Mouse (Mus musculus) liver, postnatal 0 days (tissue): ENCODE data around the gene Dhx8.

Source experiments
- CTCF ChIP-seq: sonication (generic); IDR thresholded peaks from 2 replicates; pipeline ENCODE4 v1.5.1; 2016; ENCODE audit warnings: antibody characterized with exemption, low read depth
- EP300 ChIP-seq: IDR thresholded peaks from 2 replicates; pipeline ENCODE4 v1.6.1; 2016; ENCODE audit warnings: antibody characterized with exemption, low read depth, mild to moderate bottlenecking

DNA sequence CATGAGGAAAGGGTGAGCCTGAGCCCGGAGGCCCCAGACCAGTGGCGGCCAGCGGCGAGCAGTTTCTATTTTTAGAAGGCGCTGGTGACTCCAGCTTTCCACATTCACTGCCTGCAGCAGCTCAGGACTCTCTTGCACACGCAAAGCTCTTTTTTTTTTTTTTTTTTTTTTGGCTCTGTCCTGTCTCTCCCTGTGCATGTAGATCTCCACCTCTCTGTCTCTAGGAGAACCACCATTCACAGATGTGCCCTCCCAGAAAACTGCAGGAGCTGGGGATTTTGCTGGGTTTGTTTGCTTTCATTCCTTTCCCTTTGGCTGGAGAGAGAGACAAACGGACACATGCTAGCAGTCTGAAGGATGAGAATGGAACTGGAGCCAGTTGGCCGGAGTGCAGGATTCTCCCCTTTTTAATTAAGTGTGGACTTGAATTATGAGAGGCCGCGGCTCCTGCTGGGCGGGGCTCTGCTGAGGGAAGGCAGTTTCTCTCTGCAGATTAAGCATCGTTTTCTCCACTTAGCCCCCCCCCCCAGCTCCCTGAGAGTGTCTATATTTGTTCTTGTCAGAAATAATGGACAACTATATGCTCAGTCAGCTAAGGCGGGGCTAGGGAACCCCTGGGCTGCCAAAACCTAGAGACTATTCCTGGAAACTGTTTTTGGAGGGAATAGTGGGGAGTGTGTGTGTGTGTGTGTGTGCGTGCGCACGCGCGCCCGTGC lies 58.2 kb downstream of the Dhx8 start:
- TF ChIP-seq CTCF (no peak), EP300 (no peak)
